Mouse (Mus musculus): ENCODE data around the gene Ywhah.

The Ywhah gene

GRCm38 (mm10) chr5:33018561-33019425, at the start of gene Ywhah:
TSS of gene Ywhah (plus strand) at chr5:33018816.
- peak; percentile 94 to 98 for DNase-seq (ENCODE audit: low spot score in 2 of 2)

- DNase-seq (ENCODE audit: low spot score in 2 of 2) = no peak
Measured at GRCm38 (mm10) chr5:32976541-32976940, 42.1 kb upstream of the Ywhah start.

DNA sequence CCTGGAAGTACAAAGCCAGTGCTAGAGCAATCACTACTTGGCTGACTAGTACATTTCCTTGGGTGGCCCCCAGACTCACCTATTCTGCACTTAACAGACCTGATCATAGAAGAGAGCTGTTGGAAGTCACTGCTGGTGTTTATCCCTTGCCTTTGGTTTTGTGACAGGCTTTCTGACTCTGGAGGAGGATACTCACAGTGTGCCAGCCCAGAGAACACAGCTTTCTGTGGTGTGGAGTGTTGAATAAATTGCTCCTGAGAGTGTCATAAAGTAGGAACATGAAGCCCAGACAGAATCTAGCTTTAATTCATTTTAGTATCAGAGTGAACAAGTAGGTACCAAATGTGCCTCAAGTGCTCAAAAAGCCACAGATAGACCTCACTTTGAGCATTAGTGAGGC, 41.4 kb upstream of the Ywhah start:
- no peak for DNase-seq (ENCODE audit: low spot score in 2 of 2)

- no peak for DNase-seq (ENCODE audit: low spot score in 2 of 2)
Measured at GRCm38 (mm10) chr5:32985379-32985778, 33.2 kb upstream of the Ywhah start.

DNA sequence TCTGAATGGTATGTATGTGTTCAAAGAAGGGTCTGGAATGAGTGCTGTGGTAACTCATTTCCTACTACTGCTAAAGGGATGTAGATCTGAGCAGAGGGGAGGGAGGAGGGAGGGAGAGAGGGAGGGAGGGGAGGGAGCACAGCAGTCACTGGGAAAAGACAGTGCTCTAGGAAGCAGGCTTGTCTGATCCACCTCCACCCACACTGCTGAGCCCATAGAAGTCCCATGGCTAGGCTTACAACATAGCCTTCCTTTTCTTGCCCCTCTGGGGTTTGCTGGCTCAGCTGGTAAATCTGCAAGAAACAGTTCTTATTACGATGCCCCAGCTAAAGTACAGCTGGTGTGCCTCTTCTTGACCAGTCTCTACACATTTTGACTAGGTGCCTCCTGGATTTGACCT, 30.7 kb upstream of the Ywhah start:
- DNase-seq (ENCODE audit: low spot score in 2 of 2) = no peak

DNA sequence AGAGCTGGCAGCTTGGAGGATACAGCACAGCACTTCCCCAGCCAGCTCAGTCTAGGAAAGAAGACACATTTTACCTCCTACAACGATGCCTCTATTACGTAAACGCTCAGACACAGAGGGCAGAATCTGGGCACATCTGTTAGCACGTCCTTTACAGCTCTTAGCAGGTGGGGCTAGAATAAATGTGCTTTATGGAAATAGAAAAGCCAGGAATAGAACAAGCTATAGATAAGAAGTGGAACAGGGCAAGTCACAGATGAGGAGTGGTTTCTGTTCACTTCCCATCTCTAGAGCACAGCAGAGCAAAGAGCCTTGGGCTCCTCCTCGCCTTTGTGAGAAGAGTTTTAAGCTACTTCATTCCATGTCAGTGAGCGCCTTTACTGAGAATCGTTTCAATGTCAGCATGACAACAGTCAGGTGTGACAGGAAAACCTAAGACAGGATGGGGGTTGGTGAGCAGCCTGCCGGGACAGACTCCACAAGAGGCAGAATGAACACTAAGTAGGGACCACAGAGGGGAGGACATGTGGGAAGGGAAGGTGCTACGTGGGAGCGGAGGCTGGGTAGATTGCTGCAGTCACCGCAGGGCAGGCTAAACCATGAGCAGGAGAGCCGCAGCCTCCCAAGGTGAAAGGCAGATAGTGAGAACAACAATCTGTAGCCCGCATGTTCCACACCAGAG, 28.5 kb upstream of the Ywhah start:
- DNase-seq (ENCODE audit: low spot score in 2 of 2) = no peak

- DNase-seq (ENCODE audit: low spot score in 2 of 2) = peak in 1 of 2 experiments; percentile 55
Measured at GRCm38 (mm10) chr5:32991152-32991551, 27.5 kb upstream of the Ywhah start.

DNA sequence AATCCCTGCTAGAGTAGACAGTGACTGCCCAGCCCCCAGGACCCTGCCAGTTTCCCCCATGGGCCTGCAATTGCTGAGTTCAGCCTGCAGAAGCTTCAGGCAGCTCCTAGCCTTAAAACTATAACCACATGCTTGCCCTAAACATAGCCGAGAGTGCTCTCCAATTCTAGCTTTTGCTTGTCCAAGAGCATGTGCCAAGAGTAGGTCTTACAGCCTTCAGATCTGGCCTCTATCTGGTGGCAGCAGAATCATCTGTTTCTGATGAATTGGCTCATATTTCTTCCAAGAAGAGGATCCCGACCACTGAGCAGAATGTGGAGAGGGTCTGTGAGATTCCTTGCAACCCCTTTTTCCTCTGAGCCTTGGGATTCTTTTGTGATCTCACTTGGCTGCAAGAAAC, 24.1 kb upstream of the Ywhah start:
- DNase-seq (ENCODE audit: low spot score in 2 of 2) = no peak

GRCm38 (mm10) chr5:32995756-32996155, 22.9 kb upstream of the Ywhah start:
- DNase-seq (ENCODE audit: low spot score in 2 of 2) = no peak

DNA sequence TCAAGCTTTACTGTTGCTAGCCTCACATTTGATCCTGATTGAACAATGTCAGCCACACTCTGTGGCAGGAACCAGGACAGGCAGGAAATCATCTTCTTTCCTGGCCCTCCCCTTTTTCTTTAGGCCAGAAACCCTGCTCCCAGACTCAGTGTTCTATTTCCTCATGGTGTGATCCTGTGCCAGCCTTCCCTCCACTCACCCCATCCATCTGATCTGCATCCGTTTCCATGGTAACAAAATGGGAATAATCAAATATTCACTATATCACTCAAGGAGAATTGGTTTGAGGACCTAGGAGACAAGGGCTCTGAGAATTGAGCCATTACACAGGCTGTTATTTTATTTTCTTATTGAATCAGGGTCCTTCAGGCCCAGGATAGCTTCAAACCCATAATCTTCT, 22.1 kb upstream of the Ywhah start:
- no peak for DNase-seq (ENCODE audit: low spot score in 2 of 2)

GRCm38 (mm10) chr5:32997686-32998085, 20.9 kb upstream of the Ywhah start:
- DNase-seq (ENCODE audit: low spot score in 2 of 2) = no peak

GRCm38 (mm10) chr5:32998783-32999182, 19.8 kb upstream of the Ywhah start:
- DNase-seq (ENCODE audit: low spot score in 2 of 2) = no peak

GRCm38 (mm10) chr5:33001111-33001510, 17.5 kb upstream of the Ywhah start:
- DNase-seq (ENCODE audit: low spot score in 2 of 2) = no peak

DNA sequence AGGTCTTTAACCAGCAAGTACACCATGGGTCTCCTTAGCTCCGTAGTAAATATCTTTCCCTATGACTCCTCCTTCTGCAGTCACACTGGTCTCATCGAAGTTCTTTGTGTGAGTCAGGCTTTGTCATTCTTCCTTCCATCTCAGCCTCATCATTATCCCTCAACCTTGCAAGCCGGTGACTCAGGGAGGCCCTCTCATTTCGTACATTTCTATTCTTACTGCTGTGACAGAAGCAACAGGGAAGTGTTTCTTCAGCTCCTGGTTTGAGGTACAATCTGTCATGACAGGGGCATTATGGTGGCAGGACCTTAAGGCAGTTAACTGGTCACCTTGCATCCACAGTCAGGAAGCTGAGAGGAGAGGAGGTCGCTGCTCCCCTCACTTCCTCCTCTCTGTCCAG, 15.8 kb upstream of the Ywhah start:
- DNase-seq (ENCODE audit: low spot score in 2 of 2) = no peak

- DNase-seq (ENCODE audit: low spot score in 2 of 2) = no peak
Measured at GRCm38 (mm10) chr5:33003500-33003899, 15.1 kb upstream of the Ywhah start.

- DNase-seq (ENCODE audit: low spot score in 2 of 2) = no peak
Measured at GRCm38 (mm10) chr5:33004110-33004509, 14.5 kb upstream of the Ywhah start.

DNA sequence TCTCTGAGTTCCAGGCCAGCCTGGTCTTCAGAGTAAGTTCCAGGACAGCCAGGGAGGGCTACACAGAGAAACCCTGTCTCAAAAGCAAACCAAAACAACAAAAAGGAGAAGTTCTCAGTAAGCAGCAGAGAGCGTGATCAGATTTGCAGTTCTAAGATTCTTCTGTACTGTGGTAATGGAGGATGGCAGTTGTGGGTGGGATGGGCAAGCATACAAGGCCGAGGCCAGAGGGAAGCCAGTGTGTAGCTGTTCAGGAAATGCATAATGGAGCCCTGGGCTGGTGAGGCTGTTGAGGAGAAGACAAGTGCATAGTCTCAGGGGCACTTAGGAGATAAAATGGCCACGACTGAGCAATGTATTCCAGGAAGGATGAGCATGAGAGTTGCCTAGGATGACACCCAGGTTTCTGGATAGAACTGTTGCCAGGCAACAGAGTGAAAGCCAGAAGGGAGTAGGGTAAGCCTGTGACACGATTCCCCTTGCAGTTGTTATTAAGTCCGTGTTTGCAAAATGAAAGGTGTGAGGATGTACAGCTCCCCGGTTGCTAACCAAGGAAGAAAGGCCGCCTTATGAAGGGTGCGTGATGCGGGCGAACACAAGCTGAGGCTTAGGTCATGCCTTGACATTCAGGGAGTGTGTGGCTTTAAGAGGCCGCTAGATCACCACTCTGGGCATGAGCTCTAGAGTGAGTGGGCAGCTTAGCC, 13.0 kb upstream of the Ywhah start:
- no peak for DNase-seq (ENCODE audit: low spot score in 2 of 2)

- no peak for DNase-seq (ENCODE audit: low spot score in 2 of 2)
Measured at GRCm38 (mm10) chr5:33006670-33007069, 11.9 kb upstream of the Ywhah start.

- no peak for DNase-seq (ENCODE audit: low spot score in 2 of 2)
Measured at GRCm38 (mm10) chr5:33007371-33007770, 11.2 kb upstream of the Ywhah start.

DNA sequence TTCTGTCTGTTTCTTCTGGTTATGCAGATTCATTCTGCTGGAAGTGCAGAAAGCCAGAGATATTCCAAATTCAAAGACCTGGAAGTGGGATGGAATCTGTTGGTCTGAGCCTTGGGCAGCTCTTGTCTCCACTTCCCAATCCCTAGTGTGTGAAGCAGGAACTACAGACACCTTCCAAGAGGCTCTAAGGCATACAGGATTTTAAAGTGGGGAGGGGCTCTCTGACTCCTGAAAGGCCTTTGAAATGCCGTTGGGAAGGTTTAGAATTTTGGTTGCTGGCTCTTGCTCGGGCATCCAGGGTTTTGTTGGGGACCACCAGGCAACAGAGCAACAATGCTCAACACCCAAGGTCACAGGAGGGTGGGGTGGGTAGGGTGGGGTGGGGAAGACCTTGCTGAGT, 9.3 kb upstream of the Ywhah start:
- no peak for DNase-seq (ENCODE audit: low spot score in 2 of 2)

GRCm38 (mm10) chr5:33009818-33010812, 8.5 kb upstream of the Ywhah start:
- DNase-seq (ENCODE audit: low spot score in 2 of 2) = no peak

Data from cerebellum, postnatal 4 days (tissue).